Mouse (Mus musculus) heart, postnatal 0 days (tissue): ENCODE data around the gene Clec16a. TPM values are rescaled to one million over a fixed set of nuclear protein-coding genes. Genes with fewer than 3 reads are reported as not detected.

Source experiments
- ATAC-seq: fragments of 200-750 bp; cut with Nextera tagmentation; 2 replicates; pipeline ENCODE4 v1.8.0; 2017; ENCODE audit warnings: low read depth, moderate number of reproducible peaks, moderate library complexity; ENCODE audit not compliant: insufficient read depth
- DNase-seq: peaks from one replicate; pipeline ENCODE4 v3.0.0-alpha.2; 2016; ENCODE audit warnings: low spot score
- H3K27ac ChIP-seq: fragments of 300-500 bp; sonication (generic); 2 replicates; pipeline ENCODE4 v1.5.1; 2014; ENCODE audit warnings: low read depth, mild to moderate bottlenecking
- H3K27me3 ChIP-seq: fragments of 300-500 bp; sonication (generic); 2 replicates; pipeline ENCODE4 v1.6.1; 2014; ENCODE audit warnings: low read length, mixed read lengths; ENCODE audit not compliant: control insufficient read depth, insufficient read depth
- H3K36me3 ChIP-seq: fragments of 300-500 bp; sonication (generic); replicated peaks from 2 replicates; pipeline ENCODE4 v1.6.1; 2014; ENCODE audit warnings: low read length, mixed read lengths; ENCODE audit not compliant: control insufficient read depth, insufficient read depth
- H3K4me1 ChIP-seq: fragments of 300-500 bp; sonication (generic); 2 replicates; pipeline ENCODE4 v1.6.1; 2014; ENCODE audit warnings: antibody characterized with exemption; ENCODE audit not compliant: control insufficient read depth, insufficient read depth
- H3K4me2 ChIP-seq: fragments of 300-500 bp; sonication (generic); 2 replicates; pipeline ENCODE4 v1.6.1; 2014; ENCODE audit warnings: low read depth, mild to moderate bottlenecking, low read length, moderate library complexity
- H3K4me3 ChIP-seq: fragments of 300-500 bp; sonication (generic); 2 replicates; pipeline ENCODE4 v1.5.1; 2014; ENCODE audit warnings: low read depth, low read length
- H3K9ac ChIP-seq: fragments of 300-500 bp; sonication (generic); replicated peaks from 2 replicates; pipeline ENCODE4 v1.6.1; 2014; ENCODE audit warnings: low read depth, low read length, mixed read lengths
- H3K9me3 ChIP-seq: fragments of 300-500 bp; sonication (generic); replicated peaks from 2 replicates; pipeline ENCODE4 v1.6.1; 2016; ENCODE audit warnings: low read length; ENCODE audit not compliant: control insufficient read depth
- CTCF ChIP-seq: IDR thresholded peaks from 2 replicates; pipeline ENCODE4 v1.5.1; 2016; ENCODE audit warnings: antibody characterized with exemption, control low read depth, low read depth
- EP300 ChIP-seq: IDR thresholded peaks from 2 replicates; pipeline ENCODE4 v1.6.1; 2016; ENCODE audit warnings: antibody characterized with exemption, low read depth
- WGBS: fragments of 180-500 bp; shearing (Covaris S2); extraction: QIAGEN DNeasy Blood & Tissue Kit; methylation state at CpG from one replicate; pipeline ENCODE4 v1.1.7; 2014; 5-methylcytosine and 5-hydroxymethylcytosine counted together
- polyA plus RNA-seq: library from polyadenylated mRNA; unstranded; fragments of >200 nt; fragmentation: Nextera tagmentation; extraction: Ambion mirVana; gene quantifications from 2 replicates; pipeline ENCODE4 v1.2.1, GENCODE M21; 2015
- total RNA-seq: library from RNA; depleted of rRNA; stranded (reverse); fragments of >200 nt; gene quantifications from 2 replicates; pipeline ENCODE4 v1.2.3, GENCODE M21; 2014; ENCODE audit warnings: low replicate concordance

The Clec16a gene
- total and polyA plus RNA-seq, 2 experiments from 2014 or later = 37.7 to 39.6 TPM

DNA sequence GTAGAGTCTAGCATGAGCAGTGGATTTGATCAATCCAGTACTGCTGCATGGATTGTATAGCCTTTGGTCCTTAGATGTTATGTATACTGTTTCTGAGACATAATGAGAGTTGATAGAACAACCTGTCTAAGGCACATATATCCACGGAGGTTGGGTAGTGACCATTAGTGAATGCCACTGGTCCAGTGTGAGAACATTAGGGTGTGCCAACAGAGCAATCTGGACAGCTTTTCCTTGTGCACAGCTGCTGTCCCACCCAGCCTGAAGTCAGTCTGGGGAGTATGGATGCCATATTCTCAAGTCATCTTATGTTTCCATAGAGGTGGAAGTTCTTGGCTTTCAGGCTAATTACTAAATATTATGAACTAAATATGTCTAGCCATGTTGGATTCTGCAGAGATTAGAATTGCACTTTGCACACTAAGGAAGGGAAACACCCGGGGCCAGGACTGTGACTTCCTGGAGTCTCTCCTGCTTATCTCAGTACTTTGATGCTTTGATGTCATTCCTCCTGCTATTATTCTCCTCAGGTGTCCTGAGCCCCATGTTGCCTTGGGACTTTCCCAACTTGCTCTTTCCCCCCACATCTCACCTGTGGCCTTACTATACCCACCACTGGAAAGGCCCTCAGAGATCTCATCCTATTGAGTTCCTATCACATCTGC, 36.2 kb downstream of the Clec16a start:
- Histone ChIP-seq H3K4me1 (no peaks in the 10 kb centered on the region), H3K4me3 (no peak overlapping the region), H3K9me3 (no peaks in the 10 kb centered on the region), H3K27ac (no peak overlapping the region), H3K36me3 (peaks cover 81% of the 10 kb centered on the region), H3K9ac (no peak overlapping the region), H3K27me3 (no peaks in the 10 kb centered on the region), H3K4me2 (no peak overlapping the region)
- 72% methylated on average over 2 of the region's 2 CpGs for WGBS
- ATAC-seq (no peak), DNase-seq (no peak)
- TF ChIP-seq EP300 (no peak), CTCF (no peak)

GRCm38 (mm10) chr16:10585165-10585564, 40.0 kb downstream of the Clec16a start:
- 50% methylated on average over 1 of the region's 1 CpGs for WGBS
- TF ChIP-seq EP300 = no peak
- no peak for TF ChIP-seq CTCF
- no peak overlapping the region for H3K4me2 ChIP-seq
- no peak overlapping the region for H3K9ac ChIP-seq
- H3K4me3 ChIP-seq = no peak overlapping the region
- no peaks in the 10 kb centered on the region for H3K4me1 ChIP-seq
- no peaks in the 10 kb centered on the region for H3K27me3 ChIP-seq
- no peak for ATAC-seq
- H3K36me3 ChIP-seq = peaks cover 65% of the 10 kb centered on the region
- no peaks in the 10 kb centered on the region for H3K9me3 ChIP-seq
- DNase-seq = no peak
- peak overlapping the region; percentile 2; the same call in 1 of the 2 replicates for H3K27ac ChIP-seq

- H3K36me3 ChIP-seq = peaks cover 55% of the 10 kb centered on the region
Measured at GRCm38 (mm10) chr16:10586546-10586945, 41.4 kb downstream of the Clec16a start.

GRCm38 (mm10) chr16:10599888-10600740, 55.0 kb downstream of the Clec16a start:
- no peak overlapping the region for H3K4me2 ChIP-seq
- no peak overlapping the region for H3K4me3 ChIP-seq
- DNase-seq (no peak), ATAC-seq (no peak)
- H3K36me3 ChIP-seq = peaks cover 54% of the 10 kb centered on the region
- H3K9ac ChIP-seq = no peak overlapping the region
- no peaks in the 10 kb centered on the region for H3K4me1 ChIP-seq
- H3K27me3 ChIP-seq = no peaks in the 10 kb centered on the region
- TF ChIP-seq EP300 (no peak), CTCF (no peak)
- no peak overlapping the region for H3K27ac ChIP-seq
- H3K9me3 ChIP-seq = no peaks in the 10 kb centered on the region
- WGBS = 50% methylated on average over 5 of the region's 5 CpGs

More at GRCm38 (mm10) chr16:10586546-10586945, 41.4 kb downstream of the Clec16a start:
- ATAC-seq (0 out of 2 replicates have a peak, but pooled peaks have one; percentile 36), DNase-seq (peak; percentile 41)
- no peak overlapping the region for H3K27ac ChIP-seq
- TF ChIP-seq EP300 (no peak), CTCF (peak; percentile 54)
- no peaks in the 10 kb centered on the region for H3K9me3 ChIP-seq
- no peak overlapping the region for H3K4me2 ChIP-seq
- no peak overlapping the region for H3K9ac ChIP-seq
- H3K27me3 ChIP-seq = no peaks in the 10 kb centered on the region
- no peak overlapping the region for H3K4me3 ChIP-seq
- WGBS = 72% methylated on average over 3 of the region's 3 CpGs
- H3K4me1 ChIP-seq = no peaks in the 10 kb centered on the region

DNA sequence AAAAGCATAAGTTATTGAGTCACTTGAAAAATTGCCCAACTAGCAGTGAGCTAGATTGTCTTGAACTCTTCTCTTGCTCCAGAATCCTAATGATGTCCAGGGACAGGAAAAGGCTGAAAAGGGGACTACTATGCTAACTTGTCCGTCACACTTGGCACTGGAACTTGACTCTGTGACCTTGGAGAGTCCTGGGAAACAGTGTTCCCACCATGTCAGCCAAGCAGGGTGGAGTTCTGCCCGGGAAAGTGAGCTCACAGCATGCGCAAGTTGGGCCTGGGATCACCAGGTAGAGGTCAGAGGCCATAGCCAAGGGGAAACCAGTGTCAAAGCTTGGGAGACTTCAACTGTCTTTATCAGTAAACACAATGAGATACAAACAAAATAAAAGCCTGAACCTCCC, 62.7 kb downstream of the Clec16a start:
- Histone ChIP-seq H3K27me3 (no peaks in the 10 kb centered on the region), H3K4me1 (no peaks in the 10 kb centered on the region), H3K9ac (no peak overlapping the region), H3K36me3 (peaks cover 47% of the 10 kb centered on the region), H3K4me3 (no peak overlapping the region), H3K9me3 (no peaks in the 10 kb centered on the region), H3K27ac (no peak overlapping the region), H3K4me2 (no peak overlapping the region)
- no peak for DNase-seq
- 68% methylated on average over 3 of the region's 3 CpGs for WGBS
- no peak for ATAC-seq
- TF ChIP-seq EP300 (no peak), CTCF (no peak)
